Mouse (Mus musculus) gastrocnemius, postnatal 36 days (tissue): ENCODE results near the gene Slc25a39. TPM values are rescaled to one million over a fixed set of nuclear protein-coding genes. Genes with fewer than 3 reads are reported as not detected.
"Not testable (repeated sequence)": the region's sequence is repeated elsewhere in the genome, so short reads cannot be mapped to it uniquely, and the experiment has no call there.

Source experiments
- DNase-seq, 2 experiments: peaks; one replicate each; pipeline ENCODE4 v3.0.0; 2022
- intact Hi-C: fragments of 180-260 bp; cut with DNase I; formaldehyde crosslinking; loops from one replicate; pipeline ENCODE4 v1.15.1; 2025
- total RNA-seq, 2 experiments: library from RNA; stranded (reverse); gene quantifications; 2 replicates each; pipeline ENCODE4 v1.2.3; 2021

Slc25a39 gene
- total RNA-seq, 2 experiments from 2014 or later = 56.2 to 64.3 TPM

DNA sequence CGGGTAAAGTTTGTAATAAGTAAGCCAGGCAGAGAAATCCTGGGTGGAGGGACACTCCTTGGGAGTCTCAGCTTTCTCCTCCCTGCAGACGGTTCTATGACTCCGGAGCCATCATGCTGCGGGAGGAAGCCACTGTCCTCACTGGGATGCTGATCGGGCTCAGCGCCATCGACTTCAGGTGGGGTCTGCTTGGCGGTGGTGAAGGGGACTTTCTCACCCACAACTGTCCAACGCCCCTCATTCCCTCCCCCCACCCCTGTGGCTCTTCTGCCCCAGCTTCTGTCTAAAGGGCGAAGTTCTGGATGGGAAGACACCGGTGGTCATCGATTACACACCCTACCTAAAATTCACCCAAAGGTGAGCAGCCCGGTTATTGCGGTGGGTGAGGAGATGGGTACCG lies 8.6 kb downstream of the Slc25a39 start:
- no peak for DNase-seq
- intact Hi-C loops = no loop called here

DNA sequence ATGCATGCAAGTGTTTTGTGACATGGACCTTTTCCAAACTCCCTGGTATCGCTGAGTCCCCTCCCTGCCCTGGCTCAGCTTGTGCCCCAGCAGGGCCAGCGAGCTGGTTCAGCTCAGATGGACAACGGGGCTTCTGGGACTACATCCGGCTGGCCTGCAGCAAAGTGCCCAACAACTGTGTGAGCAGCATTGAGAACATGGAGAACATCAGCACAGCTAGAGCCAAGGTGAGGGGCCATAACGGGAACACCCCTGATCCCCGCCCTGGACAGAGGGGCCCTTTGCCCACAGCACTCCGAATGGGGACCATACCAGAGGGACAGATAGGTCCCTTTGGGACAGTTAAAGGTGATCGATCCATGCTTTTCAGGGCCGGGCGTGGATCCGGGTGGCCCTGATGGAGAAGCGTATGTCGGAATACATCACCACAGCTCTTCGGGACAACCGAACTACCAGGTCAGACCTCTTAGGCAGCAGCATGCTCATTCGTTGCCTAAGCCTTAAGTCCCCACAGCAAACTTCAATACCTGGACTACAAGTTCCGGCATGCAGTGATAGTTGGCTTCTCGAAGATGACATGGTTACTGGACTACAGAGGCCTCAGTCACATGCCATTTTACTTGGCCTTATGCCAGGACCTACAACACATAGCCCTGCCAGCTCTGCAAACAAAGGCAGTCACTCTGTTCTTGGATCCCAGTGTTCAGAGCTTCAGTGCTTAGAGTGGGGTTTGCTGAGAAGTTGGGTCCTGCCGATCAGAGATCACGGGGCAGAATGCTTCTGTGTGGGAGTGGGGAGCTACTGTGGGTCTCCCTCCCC lies 9.5 kb downstream of the Slc25a39 start:
- intact Hi-C loops = no loop called here
- no peak for DNase-seq

DNA sequence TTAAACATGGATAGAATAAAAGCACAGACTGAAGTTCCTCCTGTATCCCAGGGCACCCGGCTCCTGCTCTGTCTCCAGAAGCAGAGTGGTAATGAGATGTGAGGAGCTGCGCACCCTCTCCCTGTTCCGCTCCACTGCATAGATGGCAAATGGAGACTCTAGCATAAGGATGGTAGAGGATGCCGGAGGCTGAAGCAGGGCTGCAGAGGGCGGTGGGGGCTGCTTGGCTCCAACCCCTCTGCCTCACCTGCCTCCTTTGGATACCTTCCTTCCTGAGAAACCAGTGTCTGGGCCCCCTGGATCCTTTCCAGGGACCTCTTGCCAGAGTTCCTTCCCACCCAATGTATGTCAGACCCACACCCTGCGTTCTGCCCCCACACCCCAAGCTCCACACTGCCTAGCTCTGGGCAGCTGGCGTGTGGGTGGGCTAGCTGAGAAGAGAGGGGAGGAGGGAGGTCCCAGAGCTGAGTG lies 11.0 kb downstream of the Slc25a39 start:
- intact Hi-C loops = no loop called here
- DNase-seq = no peak

DNA sequence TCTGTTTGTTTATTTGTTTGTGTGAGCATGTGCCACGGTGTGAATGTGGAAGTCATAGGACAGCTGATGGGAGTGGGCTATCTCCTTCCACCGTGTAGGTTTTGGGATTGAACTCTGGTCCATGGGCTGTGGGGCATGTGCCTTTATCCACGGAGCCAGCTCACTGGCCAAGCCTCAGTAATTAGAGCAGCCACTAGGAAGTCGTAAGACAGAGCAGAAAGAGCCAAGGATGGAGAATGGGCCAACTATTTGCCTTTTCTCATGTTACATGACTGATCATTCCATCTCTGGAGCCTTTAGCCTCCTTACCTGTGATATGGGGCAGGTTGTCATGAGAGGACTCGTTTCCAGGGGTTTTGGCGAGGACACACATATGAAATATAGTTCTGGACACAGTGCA lies 11.5 kb downstream of the Slc25a39 start:
- DNase-seq = no peak
- intact Hi-C loops = no loop called here

DNA sequence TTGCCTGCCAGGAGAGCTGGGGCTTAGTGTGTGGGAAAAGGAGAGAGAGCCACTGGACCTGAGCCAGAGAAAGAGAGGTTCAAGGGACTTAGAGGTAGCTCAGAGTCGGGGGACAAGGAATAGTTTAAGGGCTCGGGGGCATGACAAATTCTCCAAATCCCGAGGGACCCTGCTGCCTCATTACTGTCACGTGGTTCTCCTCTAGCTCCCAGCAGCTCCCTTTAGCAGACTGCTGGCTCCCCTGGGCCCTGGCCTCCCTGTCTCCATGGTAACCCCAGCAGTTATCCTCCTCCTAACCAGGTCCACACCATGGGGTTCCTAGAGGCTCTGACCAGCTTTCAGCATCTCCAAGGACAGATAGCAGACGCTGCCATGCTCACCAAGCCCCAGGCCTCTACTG lies 12.5 kb downstream of the Slc25a39 start:
- intact Hi-C loops = no loop called here
- no peak for DNase-seq

DNA sequence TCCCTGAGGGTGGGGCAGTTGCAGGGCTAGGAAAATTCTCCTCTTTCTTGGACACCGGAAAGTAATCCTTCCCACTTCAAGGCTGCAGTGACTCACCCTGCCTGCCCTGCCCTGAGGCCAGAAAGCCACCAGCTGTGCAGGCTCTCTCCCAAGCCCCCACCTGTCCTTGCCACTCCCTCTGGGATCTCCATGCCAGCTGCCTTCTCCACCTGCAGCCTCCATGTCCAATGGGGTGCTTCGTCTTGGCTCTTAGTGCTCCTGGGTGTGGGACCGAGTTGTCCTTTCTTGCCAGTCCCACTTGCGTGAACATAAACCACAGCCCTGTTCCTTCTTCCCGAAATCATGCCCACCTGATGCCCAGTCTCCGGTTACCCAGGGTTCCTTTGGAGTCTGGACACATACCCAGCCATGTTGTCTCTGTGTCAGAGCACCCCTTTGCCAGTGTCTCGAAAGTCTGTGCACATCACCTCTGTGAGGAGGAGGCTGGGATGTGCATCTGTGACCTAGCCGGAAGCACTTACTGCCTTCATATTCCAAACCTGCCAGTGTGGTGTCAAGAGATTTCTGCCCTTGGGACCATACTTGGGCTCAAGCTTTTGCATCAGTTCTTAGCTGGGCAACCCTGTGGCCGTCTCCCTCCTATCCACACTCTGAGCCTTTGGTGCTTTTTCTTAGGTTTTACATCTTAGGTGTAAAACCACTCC lies 13.2 kb downstream of the Slc25a39 start:
- no peak for DNase-seq
- intact Hi-C loops = no loop called here

DNA sequence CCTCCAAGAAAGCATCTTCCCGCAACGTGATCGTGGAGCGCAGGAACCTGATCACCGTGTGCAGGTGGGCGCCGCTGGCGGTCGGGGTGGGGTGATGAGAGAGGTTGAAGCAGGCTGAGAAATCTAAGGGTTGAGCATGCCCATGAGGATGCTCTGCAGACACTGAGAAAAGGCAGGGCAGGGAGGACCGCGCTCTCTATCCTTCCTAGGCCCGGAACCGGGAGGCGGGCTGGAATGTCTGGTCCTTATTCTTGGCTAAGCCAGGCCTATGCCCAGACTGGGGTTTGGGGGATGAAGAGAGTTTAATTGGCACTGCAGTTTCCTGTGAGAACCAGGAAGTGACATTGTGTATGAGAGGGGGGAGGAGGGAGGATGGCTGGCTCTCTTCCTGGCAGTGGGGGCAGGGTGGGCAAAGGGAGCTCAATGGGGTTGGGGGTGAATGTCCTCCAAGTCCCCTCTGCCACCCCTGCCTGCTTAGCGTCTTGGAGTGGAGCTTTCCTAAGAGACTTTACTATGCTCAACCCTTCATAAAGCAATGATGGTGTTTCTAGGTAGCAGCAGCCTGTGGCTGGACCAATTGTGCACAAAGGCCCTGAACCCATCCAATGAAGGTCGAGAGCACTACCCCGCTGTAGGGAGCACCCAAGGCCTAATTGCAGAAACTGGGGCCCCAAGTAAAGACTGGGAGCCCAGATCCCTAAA lies 13.9 kb downstream of the Slc25a39 start:
- no peak for DNase-seq
- intact Hi-C loops = no loop called here

DNA sequence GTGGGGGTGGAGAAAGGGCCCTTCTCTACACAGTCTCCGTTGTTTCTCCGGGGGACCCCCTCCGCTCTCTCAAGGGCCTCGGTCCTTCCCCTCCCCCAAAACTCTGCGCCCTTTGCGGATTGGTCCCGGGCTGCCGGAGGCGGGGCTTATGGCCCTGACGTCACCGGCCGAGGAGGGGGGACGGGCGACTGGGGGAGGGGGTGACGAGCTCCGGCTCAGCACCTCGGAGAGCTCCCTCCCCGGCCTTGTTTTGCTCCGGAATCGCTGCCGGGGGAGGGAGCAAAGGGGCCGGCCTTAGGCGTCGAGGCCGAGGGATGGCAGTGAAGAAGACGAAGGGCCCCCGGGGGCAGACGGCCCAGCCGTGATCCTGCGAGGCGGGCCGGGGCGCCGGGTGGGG lies 14.5 kb downstream of the Slc25a39 start, which contains the start of gene Rundc3a:
Rundc3a (plus strand) TSS at position 166 of the 397 bp plus-strand sequence.
- intact Hi-C loops = no loop called here

DNA sequence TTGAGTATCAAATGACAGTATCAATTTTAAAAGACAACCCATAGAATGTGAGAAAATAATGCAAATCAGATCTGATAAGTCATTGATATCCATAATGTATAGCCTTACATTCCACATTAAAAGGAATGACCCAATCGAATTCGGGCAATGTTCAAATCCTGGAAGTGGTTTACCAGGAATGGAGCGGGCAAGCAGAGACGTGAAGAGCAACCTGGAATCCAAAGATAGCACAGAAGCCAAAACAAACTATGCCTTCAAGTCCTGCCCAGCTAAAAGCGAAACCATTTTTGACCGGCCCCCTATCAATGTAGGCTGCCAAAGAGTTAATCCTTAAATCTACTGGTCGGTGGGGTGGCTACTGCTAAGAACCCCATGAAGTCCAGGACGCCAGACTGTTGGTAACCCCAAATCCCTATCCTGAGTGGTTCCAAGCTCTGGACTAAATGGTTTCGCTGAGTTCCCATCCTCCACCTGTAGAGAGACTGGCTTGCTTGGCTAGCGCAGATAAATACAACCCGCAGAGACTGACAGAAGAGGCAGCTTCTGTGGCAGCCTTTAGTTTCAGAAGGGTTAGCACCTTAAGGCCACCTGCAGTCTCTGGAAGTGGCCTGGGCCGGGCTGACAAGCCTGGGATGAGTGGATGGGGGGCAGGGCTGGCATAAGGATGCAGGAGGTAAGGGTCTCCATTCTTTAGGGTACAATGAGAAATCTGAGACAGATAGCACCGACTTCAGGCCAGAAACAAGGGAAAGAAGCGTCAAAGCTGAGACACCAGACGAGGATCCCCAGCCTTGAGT lies 15.1 kb downstream of the Slc25a39 start:
- DNase-seq = no peak
- intact Hi-C loops = no loop called here

More for the DNA sequence above, 14.5 kb downstream of the Slc25a39 start, which contains the start of gene Rundc3a:
- DNase-seq = peak; percentile 57 to 59

DNA sequence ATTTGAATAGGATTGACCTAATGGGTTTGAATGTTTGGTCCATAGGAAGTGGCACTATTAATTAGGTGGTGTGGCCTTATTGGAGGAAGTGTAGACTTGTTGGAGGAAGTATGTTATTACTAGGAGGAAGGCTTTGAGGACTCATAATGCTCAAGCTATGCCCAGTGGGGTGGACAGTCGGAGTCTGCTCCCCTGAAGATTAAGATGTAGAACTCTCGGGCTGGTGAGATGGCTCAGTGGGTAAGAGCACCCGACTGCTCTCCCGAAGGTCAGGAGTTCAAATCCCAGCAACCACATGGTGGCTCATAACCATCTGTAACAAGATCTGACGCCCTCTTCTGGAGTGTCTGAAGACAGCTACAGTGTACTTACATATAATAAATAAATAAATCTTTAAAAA lies 18.3 kb downstream of the Slc25a39 start:
- intact Hi-C loops, DNase-seq: not testable (repeated sequence)

DNA sequence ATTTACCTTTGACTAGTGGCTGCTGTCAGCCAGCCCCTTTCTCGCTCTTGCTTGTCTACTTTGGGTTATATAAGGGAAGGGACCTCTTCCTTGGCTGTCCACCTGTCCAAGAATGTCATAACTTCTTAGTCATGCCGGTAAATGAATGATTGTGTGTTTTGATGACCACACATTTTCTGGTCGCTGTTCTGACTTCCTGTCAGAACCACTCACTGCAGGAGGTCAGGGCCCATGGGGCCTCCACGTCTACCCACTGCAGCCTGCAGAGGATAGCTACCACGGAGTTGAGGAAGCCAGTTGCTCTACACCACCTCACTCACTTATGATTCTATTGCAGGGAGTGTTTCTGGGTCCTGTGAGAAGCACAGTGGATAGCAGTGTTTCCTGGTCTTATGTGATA lies 21.6 kb downstream of the Slc25a39 start:
- intact Hi-C loops = no loop called here
- no peak for DNase-seq

DNA sequence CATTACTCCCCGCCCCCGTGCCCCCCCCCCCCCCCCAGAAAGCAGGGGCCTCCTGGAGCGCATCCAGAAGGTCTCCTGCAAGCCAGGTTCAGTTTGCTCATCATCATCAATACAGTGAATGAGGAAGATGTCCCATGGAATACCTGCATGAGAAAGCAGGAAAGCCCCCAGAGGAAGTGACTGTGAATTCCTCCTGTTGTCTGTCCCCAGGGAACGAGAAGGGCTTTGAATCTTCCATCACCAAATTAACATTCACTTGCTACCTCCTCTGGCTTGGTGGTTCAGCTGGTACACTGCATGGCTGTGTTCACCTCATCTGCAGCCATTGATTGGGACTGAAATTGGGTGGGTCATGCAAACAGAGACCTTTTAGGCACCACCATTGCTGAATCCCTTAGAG lies 22.7 kb downstream of the Slc25a39 start:
- intact Hi-C loops = no loop called here
- DNase-seq = no peak

DNA sequence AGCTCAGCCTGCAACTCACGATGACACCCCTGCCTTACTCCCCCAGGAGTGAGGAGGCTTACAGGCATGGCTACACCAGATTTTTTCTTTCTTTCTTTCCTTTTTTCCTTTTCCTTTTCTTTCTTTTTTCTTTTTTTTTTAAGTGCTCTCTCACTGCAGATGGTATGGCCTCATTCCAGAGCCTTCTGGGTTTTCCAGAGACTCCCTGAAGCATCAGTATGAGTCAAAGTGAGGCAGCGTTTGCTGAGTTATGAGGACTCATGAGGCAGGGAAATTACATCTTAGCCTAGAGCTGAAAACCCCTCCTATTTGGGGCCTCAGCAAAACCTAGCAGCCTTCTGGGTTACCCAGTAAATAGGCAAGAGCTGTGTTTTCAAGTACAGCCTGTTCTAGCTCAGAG lies 23.3 kb downstream of the Slc25a39 start:
- intact Hi-C loops = no loop called here
- no peak for DNase-seq

DNA sequence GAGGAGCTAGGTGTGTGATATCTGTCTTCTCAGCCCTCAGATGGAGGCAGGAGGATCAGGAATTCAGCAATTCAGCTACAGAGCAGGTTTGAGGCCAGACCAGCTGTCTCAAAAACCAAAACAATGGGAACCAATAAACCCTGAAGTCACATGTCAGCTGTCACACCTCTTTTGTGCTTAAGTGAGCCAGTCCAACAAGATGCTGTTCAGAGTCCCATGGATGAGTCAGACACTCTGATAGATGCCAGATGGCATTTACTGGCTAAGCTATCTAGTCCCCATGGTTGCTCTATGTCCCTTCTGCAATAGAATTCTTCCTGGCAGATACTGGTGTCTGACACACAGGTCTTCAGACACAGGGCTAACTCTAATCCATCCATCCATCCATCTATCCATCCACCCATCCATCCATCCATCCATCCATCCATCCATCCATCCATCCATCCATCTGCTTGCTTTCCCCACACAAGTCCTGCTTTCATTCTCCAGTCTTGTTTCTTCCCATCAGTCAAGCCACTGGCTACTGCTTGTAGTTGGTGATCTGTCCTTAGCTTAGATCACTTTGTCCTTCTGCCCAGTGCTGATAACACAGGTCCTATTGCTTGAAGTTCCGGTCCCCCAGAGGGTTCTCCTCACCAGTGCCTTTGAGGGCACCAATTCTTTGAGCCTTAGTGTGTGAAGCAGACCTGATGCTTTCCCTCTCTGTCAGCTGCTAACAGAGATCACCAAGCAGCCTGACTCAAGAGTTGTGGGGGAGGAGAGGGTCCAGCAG lies 24.2 kb downstream of the Slc25a39 start:
- DNase-seq = no peak
- intact Hi-C loops = no loop called here

DNA sequence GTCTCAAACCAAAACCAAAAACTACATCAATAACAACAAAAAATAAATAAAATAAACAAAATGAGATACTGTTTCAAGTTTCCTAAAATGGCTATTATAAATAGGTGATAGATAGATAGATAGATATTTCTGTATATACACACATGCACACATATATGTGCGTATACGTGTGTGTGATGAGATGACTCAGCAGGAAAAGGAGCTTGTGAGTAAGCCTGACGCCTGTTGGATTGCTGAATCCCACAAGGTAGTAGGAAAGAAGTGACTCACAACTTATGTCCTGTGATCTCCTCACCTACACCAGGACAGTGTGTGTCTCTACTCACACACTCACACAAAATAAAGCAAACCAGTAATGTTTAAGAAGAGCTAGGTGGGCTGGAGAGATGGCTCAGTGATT lies 25.0 kb downstream of the Slc25a39 start:
- intact Hi-C loops = no loop called here
- no peak for DNase-seq

DNA sequence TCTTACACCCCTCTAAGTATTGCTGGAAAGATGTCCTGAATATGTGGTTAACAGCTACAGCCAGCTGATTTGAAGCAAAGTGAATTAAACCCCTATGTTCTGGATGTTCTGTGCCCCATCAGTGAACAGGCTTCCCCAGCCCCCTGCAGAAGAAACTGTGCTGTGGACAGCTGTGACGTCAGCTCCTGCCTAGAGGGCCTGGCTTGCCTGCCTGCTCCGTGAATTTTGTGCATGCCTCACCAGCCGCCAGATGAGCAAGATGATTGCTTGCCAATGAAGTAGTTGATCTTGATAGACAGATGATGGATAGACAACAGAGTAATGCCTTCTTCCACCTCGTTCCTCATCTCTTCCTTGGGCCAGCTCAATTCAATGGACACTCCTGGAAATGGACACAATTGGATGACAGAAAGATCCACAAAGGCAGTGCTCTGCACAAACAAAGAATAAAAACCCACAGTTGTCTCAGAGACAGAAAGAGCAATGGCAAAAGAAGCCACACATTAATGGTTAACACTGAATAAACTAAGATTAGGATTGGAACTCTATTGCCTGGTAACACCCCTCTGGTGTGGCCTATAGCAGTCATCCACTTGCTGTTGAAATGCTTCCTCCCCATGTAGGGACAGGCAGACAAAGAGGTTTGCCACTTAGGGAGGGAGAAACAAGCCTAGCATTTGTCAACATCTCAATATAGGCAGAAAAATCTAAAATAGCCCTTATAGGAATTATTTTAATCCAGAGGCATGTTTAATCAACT lies 26.2 kb downstream of the Slc25a39 start:
- intact Hi-C loops = no loop called here
- DNase-seq = no peak

DNA sequence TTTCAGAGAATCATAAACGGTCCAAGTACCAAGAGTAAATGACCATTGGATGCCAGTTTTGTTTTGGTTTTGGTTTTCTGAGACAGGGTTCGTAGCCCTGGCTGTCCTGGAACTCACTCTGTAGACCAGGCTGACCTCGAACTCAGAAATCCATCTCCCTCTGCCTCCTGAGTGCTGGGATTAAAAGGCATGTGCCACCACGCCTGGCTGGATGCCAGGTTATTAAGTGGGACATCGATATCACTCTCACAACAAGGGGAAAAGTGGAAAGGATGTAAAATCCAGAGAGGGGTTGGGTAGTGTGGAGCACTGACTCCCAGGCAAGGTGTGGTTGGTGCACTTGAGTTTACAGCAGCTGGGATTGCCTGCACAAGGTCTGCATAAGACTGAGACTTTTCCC lies 27.7 kb downstream of the Slc25a39 start:
- DNase-seq = no peak

DNA sequence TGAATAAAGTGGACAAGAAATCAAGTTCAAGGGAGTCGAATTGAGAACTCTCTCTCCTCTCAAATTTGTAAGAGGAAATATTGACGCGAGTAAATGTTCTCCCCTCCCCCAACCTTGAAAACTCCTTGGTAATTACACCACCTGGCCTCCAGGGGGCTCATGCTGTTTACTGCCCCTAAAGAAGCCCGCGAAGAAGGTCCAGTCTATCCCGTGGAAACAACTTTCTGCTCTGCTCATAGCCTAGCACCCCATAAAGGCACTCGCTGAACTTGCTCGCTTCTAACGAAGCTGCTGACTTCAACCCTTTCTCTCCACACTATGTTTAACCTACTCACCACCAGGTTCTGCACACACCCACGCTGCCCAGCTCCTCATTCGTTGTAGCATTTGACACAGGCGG lies 30.6 kb downstream of the Slc25a39 start:
- intact Hi-C loops = no loop called here
- DNase-seq = no peak

More for the DNA sequence above, 27.7 kb downstream of the Slc25a39 start:
- intact Hi-C loops = no loop called here
